8 mouse cellular contexts compared by ENCODE assay signal in genomic region chr19:25000153-25000552, GRCm38 (mm10). TPM values are rescaled to one million over a fixed set of nuclear protein-coding genes. Genes with fewer than 3 reads are reported as not detected.
DNase-seq lines count a peak whose midpoint lies in the region; ATAC-seq lines count a peak whose summit lies in the region.

No protein-coding gene starts in this region.

- H3K4me2 ChIP-seq in embryonic facial prominence, embryonic 13.5 days, result peak overlapping the region; percentile 99
- peak overlapping the region; percentile 89 for H3K4me2 ChIP-seq in kidney, embryonic 15.5 days
- H3K4me2 ChIP-seq in midbrain, embryonic 15.5 days, result peak overlapping the region; percentile 100

- DNase-seq in kidney, adult 18-20 months, result peak; percentile 37
- DNase-seq in kidney, postnatal 4 days, result no peak
- no peak for DNase-seq in adrenal gland, adult 8-10 months
- no peak for DNase-seq in cerebellum, postnatal 36 days
- no peak for DNase-seq in layer of hippocampus, postnatal 10 days (ENCODE audit: low spot score in 2 of 2)

- ATAC-seq in embryonic facial prominence, embryonic 13.5 days (ENCODE audit: insufficient number of reproducible peaks, insufficient read depth, low FRiP score, low TSS enrichment, low read depth), result no peak
- no peak for ATAC-seq in kidney, embryonic 15.5 days (replicated peaks; ENCODE audit: low FRiP score)
- ATAC-seq in midbrain, embryonic 15.5 days (replicated peaks), result no peak

- no peaks in the 10 kb centered on the region for H3K9me3 ChIP-seq in embryonic facial prominence, embryonic 13.5 days
- no peaks in the 10 kb centered on the region for H3K9me3 ChIP-seq in kidney, embryonic 15.5 days (replicated peaks)
- H3K9me3 ChIP-seq in midbrain, embryonic 15.5 days, result no peaks in the 10 kb centered on the region

- no peak overlapping the region for H3K27ac ChIP-seq in embryonic facial prominence, embryonic 13.5 days
- H3K27ac ChIP-seq in kidney, embryonic 15.5 days, result no peak overlapping the region
- H3K27ac ChIP-seq in midbrain, embryonic 15.5 days, result no peak overlapping the region

- 32% methylated on average over 9 of the region's 9 CpGs for WGBS in embryonic facial prominence, embryonic 13.5 days
- WGBS in kidney, embryonic 15.5 days, result 21% methylated on average over 9 of the region's 9 CpGs
- 41% methylated on average over 9 of the region's 9 CpGs for WGBS in midbrain, embryonic 15.5 days

- peaks cover 18% of the 10 kb centered on the region for H3K4me1 ChIP-seq in embryonic facial prominence, embryonic 13.5 days
- H3K4me1 ChIP-seq in kidney, embryonic 15.5 days, result peaks cover 17% of the 10 kb centered on the region
- H3K4me1 ChIP-seq in midbrain, embryonic 15.5 days, result peaks cover 13% of the 10 kb centered on the region

- H3K27me3 ChIP-seq in embryonic facial prominence, embryonic 13.5 days, result peaks cover 74% of the 10 kb centered on the region
- H3K27me3 ChIP-seq in kidney, embryonic 15.5 days, result peaks cover 61% of the 10 kb centered on the region
- peaks cover 60% of the 10 kb centered on the region for H3K27me3 ChIP-seq in midbrain, embryonic 15.5 days (replicated peaks)

- H3K4me3 ChIP-seq in embryonic facial prominence, embryonic 13.5 days, result peak overlapping the region; percentile 67
- peak overlapping the region; percentile 78 for H3K4me3 ChIP-seq in kidney, embryonic 15.5 days (replicated peaks)
- peak overlapping the region; percentile 70 for H3K4me3 ChIP-seq in midbrain, embryonic 15.5 days

- H3K36me3 ChIP-seq in embryonic facial prominence, embryonic 13.5 days, result no peaks in the 10 kb centered on the region
- H3K36me3 ChIP-seq in kidney, embryonic 15.5 days, result no peaks in the 10 kb centered on the region
- H3K36me3 ChIP-seq in midbrain, embryonic 15.5 days (replicated peaks), result no peaks in the 10 kb centered on the region

- H3K9ac ChIP-seq in embryonic facial prominence, embryonic 13.5 days, result no peak overlapping the region
- H3K9ac ChIP-seq in kidney, embryonic 15.5 days, result no peak overlapping the region
- H3K9ac ChIP-seq in midbrain, embryonic 15.5 days, result no peak overlapping the region

RNA-seq across cellular contexts. Expression of gene Dock8, which starts 0.8 kb away (rescaled TPM):
- polyA plus RNA-seq in embryonic facial prominence, embryonic 13.5 days (2015; fragmentation: Nextera tagmentation; extraction: Ambion mirVana), result 5.7 and 7.4 TPM in 2 replicates
- polyA plus RNA-seq in kidney, embryonic 15.5 days (2015; fragmentation: Nextera tagmentation; extraction: Ambion mirVana), result 3.7 and 4.2 TPM in 2 replicates
- 0.59 and 0.70 TPM in 2 replicates for polyA plus RNA-seq in midbrain, embryonic 15.5 days (2015; fragmentation: Nextera tagmentation; extraction: Ambion mirVana)
- total RNA-seq in adrenal gland, adult 8-10 months (2022), result 10 to 100 TPM; 13.7 to 21.4 (median 16.3) TPM
- 1 to 10 TPM; 2.5 to 4.2 TPM for total RNA-seq in layer of hippocampus, postnatal 10 days (2021)

RNA-seq across cellular contexts. Expression of gene Cbwd1, which starts 38.7 kb away (rescaled TPM):
- 23.3 and 25.2 TPM in 2 replicates for polyA plus RNA-seq in embryonic facial prominence, embryonic 13.5 days (2015; fragmentation: Nextera tagmentation; extraction: Ambion mirVana)
- polyA plus RNA-seq in kidney, embryonic 15.5 days (2015; fragmentation: Nextera tagmentation; extraction: Ambion mirVana), result 21.8 and 24.5 TPM in 2 replicates
- polyA plus RNA-seq in midbrain, embryonic 15.5 days (2015; fragmentation: Nextera tagmentation; extraction: Ambion mirVana), result 11.9 and 13.1 TPM in 2 replicates
- 10 to 100 TPM; 13.0 to 17.5 (median 15.8) TPM for total RNA-seq in adrenal gland, adult 8-10 months (2022)
- 10 to 100 TPM; 12.0 to 14.2 TPM for total RNA-seq in layer of hippocampus, postnatal 10 days (2021)
